Mouse (Mus musculus) hindbrain, embryonic 13.5 days (tissue): Measurements from ENCODE around the gene Cldn34c4. TPM values are rescaled to one million over a fixed set of nuclear protein-coding genes. Genes with fewer than 3 reads are reported as not detected.

ENCODE experiments used
- ATAC-seq: fragments of 200-750 bp; cut with Nextera tagmentation; 2 replicates; pipeline ENCODE4 v1.8.0; 2017; ENCODE audit warnings: moderate TSS enrichment; ENCODE audit not compliant: low FRiP score
- H3K27ac ChIP-seq: fragments of 300-500 bp; sonication (generic); 2 replicates; pipeline ENCODE4 v1.5.1; 2015; ENCODE audit warnings: inconsistent platforms, mild to moderate bottlenecking, moderate library complexity
- H3K27me3 ChIP-seq: fragments of 300-500 bp; sonication (generic); 2 replicates; pipeline ENCODE4 v1.6.1; 2015; ENCODE audit warnings: mild to moderate bottlenecking, inconsistent platforms
- H3K36me3 ChIP-seq: fragments of 300-500 bp; sonication (generic); 2 replicates; pipeline ENCODE4 v1.6.1; 2015; ENCODE audit warnings: mild to moderate bottlenecking, inconsistent platforms
- H3K4me1 ChIP-seq: fragments of 300-500 bp; sonication (generic); replicated peaks from 2 replicates; pipeline ENCODE4 v1.6.1; 2015; ENCODE audit warnings: inconsistent platforms
- H3K4me2 ChIP-seq: fragments of 300-500 bp; sonication (generic); 2 replicates; pipeline ENCODE4 v1.6.1; 2015; ENCODE audit warnings: inconsistent platforms, mild to moderate bottlenecking, moderate library complexity
- H3K4me3 ChIP-seq: fragments of 300-500 bp; sonication (generic); 2 replicates; pipeline ENCODE4 v1.5.1; 2015; ENCODE audit warnings: mild to moderate bottlenecking, inconsistent platforms
- H3K9ac ChIP-seq: fragments of 300-500 bp; sonication (generic); 2 replicates; pipeline ENCODE4 v1.6.1; 2015; ENCODE audit warnings: mild to moderate bottlenecking, inconsistent platforms
- H3K9me3 ChIP-seq: fragments of 300-500 bp; sonication (generic); 2 replicates; pipeline ENCODE4 v1.6.1; 2016; ENCODE audit warnings: inconsistent platforms
- WGBS: fragments of 180-500 bp; shearing (Covaris S2); methylation state at CpG from one replicate; pipeline ENCODE4 v1.1.7; 2015; 5-methylcytosine and 5-hydroxymethylcytosine counted together
- polyA plus RNA-seq: library from polyadenylated mRNA; unstranded; fragments of >200 nt; fragmentation: Nextera tagmentation; extraction: Ambion mirVana; gene quantifications from 2 replicates; pipeline ENCODE4 v1.2.1, GENCODE M21; 2015

The Cldn34c4 gene
- not detected in 2 replicates for polyA plus RNA-seq

DNA sequence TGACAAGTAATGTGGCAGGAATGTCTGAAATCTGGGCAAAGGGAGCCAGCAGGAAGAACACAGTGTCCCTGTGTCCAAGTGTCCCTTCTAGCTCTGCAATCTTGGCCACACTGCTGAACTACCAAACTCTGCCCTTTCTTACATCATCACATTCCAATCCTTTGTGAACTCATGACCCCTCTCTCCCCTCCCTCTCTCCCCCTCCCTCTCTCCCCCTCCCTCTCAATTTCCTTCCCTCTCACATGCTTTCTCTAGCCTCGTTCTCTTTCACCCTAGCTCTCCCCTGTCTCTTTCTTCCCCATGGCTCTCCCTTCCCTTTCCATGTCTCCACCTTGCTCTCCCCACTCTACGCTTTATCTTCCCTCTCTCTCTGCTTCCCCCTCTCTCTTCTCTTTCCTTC, at the start of gene Cldn34c4:
Cldn34c4 (minus strand) TSS at position 101 of the 400 bp plus-strand sequence.
- Histone ChIP-seq H3K9ac (no peak within 1 kb of the TSS), H3K9me3 (no peaks in the 10 kb centered on the region), H3K36me3 (no peaks in the 10 kb centered on the region), H3K4me3 (no peak within 1 kb of the TSS), H3K27ac (no peak within 1 kb of the TSS), H3K27me3 (no peaks in the 10 kb centered on the region), H3K4me2 (no peak within 1 kb of the TSS), H3K4me1 (no peaks in the 10 kb centered on the region)
- WGBS = 48% methylated on average over 2 of the region's 2 CpGs
- no peak for ATAC-seq

DNA sequence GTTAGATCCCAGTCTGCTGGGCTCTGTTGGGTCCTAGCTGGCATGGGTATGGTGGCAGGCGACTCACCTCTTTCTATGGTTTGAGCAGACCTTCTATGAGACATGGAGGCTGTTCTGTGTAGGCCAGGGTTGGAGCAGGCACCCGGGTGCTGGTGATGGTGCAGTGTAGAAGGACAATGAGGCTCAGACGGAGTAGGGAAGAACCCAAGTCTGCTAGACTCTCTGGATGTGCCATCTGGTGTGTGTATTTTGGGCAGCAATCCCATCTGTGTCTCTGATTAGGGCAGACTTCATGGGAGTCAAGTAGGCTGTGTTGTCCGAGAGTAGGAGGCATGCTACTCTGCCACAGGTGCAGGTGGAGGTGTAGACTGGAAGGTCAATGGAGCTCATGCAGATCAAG, 10.7 kb upstream of the Cldn34c4 start:
- Histone ChIP-seq H3K4me3 (no peak overlapping the region), H3K27me3 (no peaks in the 10 kb centered on the region), H3K4me2 (no peak overlapping the region), H3K27ac (no peak overlapping the region), H3K4me1 (no peaks in the 10 kb centered on the region), H3K9ac (no peak overlapping the region), H3K36me3 (no peaks in the 10 kb centered on the region), H3K9me3 (no peaks in the 10 kb centered on the region)
- WGBS = 83% methylated on average over 4 of the region's 4 CpGs
- no peak for ATAC-seq
